Mouse (Mus musculus) urinary bladder, postnatal 14 days (tissue): ENCODE data around the gene Nemp1.
A peak's percentile ranks its signal among the peaks of the same experiment; 100 is the strongest.

ENCODE experiments used
- DNase-seq: peaks from one replicate; pipeline ENCODE4 v3.0.0; 2021; ENCODE audit warnings: low spot score

The Nemp1 gene

DNA sequence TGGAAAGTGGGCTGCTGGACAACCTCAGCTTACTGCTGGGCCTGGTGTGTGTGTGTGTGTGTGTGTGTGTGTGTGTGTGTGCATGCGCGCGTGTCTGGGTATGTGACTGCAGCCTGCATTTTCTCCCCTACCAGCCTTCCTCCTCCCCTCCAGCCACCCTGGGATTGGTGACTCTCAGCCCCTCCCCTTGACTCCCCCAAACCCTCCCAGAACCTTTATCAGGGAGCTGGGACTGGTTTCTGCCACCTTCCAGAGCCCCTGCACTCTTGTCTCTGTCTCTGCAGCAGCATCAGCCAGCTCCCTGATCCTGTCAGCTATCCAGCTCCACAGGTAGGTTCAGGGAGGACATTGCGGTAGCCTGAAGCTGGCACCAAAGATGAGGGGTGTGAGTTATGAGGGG is 58.4 kb downstream of the Nemp1 start:
- no peak for DNase-seq

DNA sequence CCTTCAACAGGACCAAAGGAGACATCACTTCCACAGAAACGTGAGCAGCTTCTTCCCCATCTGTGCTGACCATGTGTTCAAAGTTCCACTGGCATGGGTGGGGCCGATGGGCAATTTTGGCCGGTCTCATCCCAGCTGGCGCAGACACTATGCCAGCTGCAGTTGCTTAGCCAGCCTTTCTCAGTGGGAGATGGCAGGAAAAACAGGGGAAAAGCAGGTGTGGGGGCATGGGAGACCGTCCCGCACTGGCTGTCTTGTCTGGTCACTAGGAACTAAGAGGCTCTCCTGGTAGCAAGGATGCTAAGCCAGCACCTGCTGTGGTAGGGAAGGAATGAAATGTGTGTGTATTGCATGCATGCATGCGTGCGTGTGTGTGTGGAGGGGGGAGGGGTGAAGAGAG is 61.7 kb downstream of the Nemp1 start:
- DNase-seq, result no peak

DNA sequence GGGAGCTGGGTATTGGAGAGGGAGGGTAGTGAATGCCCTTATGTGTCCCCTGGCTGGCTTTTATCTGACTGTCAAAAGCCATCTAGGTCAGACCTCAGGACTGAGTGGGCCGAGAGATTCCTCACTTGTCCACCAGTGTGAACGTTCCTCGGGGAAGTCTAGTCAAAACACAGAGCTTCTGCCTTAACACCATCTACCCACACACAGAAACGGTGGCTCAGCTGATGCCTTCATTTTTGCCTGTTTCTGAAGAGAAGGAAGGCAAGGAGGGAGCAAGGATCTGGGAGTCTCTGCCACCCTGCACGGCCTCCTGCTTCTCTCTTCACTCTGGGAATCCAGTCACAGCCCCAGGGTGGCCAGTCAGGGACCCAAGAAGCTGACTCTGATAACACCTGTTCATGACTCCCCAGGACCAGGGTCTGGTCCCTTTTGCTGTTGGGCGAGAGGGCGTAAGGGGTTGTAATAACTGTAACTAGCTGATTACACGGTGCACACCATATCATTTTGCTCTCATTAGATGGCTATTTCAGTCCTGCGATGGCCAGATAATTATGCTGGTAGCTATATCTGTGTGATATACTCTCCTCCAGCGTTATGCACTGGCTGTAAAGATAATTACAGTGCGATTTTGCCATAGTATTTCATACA is 63.7 kb downstream of the Nemp1 start:
- no peak for DNase-seq

DNA sequence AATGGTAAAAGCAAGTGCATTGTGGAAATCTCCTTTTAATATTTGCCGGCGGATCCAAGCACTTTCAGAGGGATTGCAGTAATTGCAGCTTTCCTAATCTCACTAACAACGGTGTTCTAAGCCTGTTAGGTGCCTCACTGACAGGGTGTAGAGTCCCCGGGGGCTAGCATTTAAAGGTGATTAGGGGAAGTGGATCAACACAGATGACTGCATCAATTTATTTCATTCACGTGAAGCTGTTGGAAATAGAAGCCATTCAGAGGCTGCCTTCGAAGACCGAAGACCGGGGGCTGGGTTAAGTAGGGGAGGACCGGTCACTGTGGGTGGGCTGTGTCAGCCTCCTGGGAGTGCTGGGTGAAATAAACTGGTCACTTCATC is 64.2 kb downstream of the Nemp1 start:
- DNase-seq, result no peak

DNA sequence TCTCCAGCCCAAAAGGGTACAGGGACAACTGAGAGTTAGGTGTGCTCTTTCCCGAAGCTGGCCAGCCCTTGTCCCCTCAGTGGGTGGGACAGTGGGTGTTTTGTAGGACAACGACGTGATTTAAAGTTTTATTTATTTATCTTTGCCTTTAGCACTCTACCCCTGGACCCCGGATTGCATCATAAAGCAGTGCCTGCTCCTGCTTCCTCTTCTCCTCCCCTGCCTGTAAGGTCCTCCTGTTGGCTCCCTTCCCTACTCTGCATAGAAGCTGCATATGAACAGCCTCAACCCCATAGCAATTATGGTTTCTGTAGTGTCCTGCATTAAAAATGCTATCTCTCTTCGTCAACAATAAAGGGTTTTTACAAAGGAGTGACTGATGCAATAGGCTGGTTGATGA is 64.7 kb downstream of the Nemp1 start:
- no peak for DNase-seq

DNA sequence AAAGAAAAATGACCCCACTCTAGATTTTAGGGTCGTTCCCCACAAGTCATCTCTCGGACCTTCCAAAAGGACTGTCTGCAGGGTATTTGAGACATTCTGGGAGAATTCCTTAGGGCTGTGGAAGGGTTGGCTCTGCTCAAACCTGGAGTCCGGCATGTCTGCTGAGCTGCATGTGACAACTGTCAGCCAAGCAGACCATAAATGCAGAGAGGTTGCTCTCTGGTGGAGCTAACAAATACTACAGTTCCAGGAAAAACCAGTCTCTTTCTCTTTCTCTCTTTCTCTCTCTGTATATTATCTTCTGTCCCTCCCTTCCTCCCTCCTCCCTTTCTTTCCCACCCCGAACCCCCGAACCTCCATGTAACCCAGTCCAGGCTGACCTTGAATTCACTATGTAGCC is 67.7 kb downstream of the Nemp1 start:
- DNase-seq, result no peak

DNA sequence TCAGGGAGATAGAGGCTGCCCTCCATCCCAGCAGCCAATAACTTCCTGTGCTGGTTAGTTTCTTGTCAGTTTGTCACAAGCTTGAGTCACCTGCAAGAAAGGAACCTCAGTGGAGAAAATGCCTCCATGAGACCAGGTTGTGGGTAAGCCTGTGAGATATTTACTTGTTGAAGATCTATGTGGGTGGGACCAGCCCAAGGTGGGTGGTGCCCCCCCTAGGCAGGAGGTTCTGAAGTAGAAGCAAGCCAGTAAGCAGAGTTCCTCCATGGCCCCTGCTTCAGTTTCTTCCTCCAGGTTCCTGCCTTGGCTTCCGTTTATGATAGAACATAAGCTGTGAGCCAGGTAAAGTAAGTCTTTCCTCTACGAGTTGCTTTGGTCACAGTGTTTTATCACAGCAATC is 69.6 kb downstream of the Nemp1 start:
- no peak for DNase-seq

DNA sequence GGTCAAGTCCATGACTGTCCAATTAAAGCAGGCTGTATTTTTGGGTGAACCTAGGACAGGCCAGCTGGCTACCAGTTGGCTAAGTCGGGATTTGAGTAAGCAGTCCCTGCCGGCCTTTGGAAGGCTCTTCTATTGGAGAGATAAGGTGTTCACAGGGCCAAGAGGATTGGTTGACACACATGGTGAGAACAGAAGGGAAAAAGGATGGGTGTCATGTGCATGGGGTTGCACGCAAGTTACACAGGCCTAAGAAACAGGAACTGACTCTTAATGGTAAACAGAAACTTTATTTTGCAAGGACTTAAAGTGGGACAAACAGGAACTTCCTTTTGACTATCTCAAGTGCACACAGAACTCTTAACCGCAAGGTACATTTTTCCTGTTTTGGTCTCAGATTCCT is 70.2 kb downstream of the Nemp1 start:
- DNase-seq, result no peak

DNA sequence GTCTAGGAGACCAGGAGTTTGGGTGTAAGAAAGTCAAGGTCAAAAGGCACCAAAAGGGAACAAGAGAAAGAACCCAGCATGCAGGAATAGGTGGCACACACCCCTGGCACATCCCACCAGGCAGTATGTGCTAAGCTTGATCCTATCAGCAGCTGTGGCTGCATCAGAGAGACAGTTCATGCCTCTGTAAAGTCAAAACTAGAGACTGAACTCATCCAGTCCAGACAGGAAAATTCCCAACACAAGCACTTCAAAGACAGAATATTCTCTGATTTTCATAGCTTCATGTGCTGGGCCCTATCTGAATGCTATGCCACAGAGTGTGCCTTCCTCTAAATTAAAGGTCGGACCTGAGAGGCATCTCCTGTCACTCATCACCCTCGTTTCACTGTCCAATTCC is 70.9 kb downstream of the Nemp1 start:
- no peak for DNase-seq

DNA sequence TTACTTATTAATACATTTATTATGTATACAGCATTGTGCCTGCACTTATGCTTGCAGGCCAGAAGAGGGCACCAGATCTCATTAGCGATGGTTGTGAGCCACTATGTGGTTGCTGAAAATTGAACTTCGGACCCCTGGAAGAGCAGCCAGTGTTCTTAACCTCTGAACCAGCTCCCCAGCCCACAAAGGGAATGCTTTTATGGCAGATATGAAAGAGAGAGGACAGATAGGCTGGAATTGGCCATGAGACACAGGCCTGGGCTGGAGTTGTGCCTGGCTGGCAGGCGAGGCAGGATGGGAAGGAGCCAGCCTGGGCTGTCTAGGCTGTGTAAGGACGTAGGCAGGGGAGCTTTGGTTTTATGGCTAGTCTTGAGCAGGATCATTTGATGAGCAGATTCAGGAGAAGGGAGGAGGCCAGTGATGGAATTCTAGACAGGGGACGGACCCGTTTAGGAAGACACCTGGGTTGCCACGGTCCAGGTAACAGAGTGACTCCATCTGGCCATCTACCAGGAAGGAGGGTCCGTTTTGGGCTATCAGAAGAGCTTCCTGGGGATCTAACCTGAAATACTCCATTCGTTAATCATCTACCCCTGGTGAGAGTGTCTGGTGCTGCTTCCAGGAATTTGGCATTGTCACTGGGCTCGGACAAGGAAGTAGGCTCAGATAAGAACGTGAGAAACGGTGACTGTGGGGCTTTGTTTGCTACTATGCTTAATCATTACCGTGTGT is 71.6 kb downstream of the Nemp1 start:
- peak; percentile 46 for DNase-seq

DNA sequence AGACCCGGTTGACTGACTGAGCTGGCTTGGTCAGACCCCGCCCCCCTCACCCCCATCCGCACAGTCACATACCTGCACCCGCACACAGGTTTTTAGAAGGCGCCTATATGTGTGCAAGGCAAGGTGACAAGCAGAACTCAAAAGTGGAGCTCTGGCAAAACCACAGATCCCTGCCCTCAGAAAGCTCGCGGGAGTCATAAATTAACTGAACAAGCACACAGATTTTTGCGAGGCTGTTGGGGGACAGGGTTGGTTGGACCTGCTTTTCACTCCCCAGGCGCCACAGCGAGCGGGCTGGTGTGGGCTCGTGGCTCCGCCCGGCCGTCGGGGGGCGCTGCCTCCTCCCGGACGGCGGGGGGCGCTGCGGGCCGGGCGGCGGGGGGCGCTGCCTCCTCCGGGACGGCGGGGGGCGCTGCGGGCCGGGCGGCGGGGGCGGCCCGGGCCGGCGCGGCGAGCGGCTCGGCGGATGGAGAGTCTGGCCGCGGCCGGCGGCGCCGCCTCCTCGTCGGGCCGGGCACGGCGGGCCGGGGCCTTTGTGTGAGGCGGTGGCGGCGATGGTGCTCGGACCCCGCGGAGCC is 72.5 kb downstream of the Nemp1 start, which contains the start of gene Zbtb39:
TSS of gene Zbtb39 (plus strand) at position 456 of the 578 bp plus-strand sequence.
- peak; percentile 82 for DNase-seq

DNA sequence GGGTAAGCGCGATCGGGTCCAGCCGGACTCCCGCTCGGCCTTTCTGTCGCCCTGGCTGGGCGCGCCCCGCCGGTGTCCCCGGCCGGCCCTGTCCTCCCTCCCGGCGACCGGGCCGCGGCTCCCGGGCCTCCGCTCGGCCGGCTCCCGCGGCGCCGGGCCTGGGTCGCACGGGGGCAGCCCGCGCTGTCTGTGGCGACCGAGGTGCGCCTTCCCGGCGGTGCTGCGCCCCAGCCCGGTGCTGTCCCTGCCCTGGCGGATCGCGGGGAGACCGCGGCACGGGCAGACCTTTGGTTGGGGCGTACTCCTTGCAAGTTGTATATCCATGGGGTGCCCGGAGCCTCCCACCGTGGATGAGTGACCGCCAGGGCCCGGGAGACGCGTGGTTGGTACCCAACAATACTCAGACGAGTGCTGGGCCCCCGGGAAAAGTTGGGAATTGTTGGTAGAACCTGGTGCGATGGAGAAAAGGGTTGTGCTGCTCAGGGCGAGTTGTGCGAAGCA is 73.0 kb downstream of the Nemp1 start:
- no peak for DNase-seq

DNA sequence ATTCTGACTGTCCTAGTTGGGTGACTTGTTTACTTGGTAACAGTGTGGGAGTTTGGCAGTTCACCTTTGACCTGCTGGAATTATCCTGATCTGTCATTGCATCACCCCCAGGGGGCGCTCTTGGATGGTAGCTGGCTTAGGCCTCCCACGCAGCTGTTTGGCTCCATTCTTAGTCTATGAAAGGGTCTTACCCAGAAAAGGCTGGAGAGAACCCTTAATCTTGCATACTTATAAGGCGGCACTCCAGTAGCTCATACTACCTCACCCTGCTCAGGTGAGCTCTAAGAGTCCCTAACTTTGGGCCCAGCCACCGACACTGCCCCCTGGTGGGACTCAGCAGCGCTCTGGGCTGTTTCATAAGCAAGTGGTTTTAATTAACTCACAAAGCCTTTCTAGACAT is 78.0 kb downstream of the Nemp1 start:
- DNase-seq, result peak; percentile 33

DNA sequence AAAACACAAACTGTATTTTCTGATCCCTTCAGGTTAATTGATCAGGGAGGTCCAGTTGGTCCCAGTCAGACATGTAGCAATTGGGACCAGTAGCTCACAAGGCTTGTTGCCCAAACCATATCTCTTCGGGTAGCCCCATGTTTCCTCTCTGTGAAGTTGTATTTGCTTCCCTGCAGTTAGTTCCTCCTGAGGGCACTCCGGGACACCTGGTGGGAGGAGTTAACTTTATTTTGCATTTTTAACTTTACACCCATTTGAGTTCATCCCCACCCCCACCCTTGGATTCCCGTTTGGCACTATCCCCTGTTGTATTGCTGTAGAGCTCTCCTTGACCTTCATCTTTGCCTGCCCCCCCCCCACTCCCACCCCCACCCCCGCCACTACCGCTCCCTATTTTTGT is 79.2 kb downstream of the Nemp1 start:
- DNase-seq, result no peak

DNA sequence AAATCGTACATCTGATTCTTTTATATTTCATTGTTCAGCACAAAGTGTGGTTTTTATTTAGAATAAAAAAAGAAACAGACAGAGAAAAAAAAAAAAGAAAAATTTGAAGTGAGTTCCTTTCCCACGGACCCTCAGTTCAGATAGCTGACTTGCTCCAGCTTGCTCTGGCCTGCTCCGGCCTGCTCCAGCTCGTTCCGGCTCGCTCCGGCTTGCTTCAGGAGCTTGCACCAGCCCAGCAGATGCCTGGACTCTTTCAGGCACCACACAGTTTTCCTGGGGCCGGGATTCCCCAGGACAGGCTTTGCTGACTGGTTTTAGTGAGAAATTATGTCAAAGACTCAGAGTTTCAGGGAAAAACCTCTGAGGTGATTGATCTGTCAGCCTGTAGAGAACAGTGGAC is 80.6 kb downstream of the Nemp1 start:
- DNase-seq, result no peak

DNA sequence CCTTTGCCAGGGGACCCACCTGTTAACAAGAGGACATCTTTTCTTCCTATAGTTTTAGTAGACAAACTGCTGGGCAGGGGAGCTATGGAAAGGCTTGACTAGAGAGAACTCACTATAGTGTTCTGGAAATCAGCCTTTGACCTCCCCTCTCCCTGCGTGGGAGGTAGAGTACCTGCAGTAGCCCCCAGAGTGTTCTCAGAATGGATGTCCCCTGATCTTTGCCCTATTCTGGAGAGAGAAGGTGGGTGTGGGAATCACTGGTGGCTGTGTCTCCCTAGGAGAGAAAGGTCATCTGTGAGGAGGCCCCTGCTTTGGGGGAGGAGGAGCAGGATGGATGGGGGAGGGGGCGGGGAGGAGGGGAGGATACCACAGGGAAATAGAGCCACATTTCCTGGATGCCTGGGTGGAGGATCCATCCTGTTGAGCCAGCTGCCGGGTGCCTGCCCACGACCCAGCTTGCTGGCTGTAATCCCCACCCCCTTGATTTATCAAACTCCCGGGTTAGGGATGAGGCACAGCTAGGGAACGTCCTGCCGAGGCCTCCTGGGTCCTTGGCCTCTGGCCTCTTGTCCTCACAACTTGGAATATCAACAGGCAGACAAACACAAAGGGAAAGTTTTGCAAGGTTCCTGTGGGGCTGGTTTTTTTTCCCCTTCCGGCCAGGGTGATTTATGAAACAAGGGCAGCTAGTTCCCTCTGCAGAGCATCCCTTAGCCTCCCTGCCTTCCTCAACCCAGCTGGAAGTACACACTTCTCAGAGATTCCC is 82.3 kb downstream of the Nemp1 start:
- no peak for DNase-seq

DNA sequence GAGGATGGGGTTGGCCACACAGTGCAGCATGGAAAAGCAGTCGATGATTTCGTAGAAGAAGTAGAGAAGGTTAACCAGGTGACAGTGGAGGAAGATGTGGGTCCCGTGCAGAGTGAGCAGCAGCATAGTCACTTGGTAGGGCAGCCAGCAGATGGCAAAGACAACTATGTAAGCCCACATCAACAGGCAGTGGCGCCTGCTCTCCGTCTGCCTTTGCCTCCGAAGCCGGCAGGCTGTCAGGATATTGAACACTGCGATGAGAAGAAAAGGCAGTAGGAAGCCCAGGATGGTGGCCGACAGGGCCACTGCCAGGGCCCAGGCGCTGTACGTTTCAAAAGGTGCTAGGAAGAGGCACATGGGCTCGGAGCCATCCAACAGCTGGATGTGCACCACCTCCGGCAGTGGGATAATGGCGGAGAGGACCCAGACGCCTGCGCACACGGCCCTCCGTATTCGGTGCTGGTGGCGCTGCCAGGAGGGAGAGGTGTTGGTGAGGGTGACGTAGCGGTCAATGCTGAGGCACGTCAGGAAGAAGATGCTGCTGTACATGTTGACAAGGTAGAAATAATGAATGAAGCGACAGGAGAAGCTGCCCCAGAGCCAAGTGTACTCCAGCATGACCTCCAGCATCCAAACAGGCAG is 83.6 kb downstream of the Nemp1 start:
- no peak for DNase-seq
